Mouse (Mus musculus) WW6 (cell line): ENCODE results near the gene Gm11060.

Source experiments
- DNase-seq: peaks from one replicate; pipeline ENCODE4 v3.0.0-alpha.2; 2013; ENCODE audit warnings: low read depth, low spot score

Gm11060 gene

GRCm38 (mm10) chr2:105091718-105092117 lies at the start of gene Gm11060:
Gm11060 (plus strand) TSS chr2:105092018.
- DNase-seq, result no peak

GRCm38 (mm10) chr2:105043152-105043551 lies 48.7 kb upstream of the Gm11060 start:
- no peak for DNase-seq

- DNase-seq, result no peak
Observed at GRCm38 (mm10) chr2:105048301-105048700, 43.5 kb upstream of the Gm11060 start.

- no peak for DNase-seq
Observed at GRCm38 (mm10) chr2:105055529-105055928, 36.3 kb upstream of the Gm11060 start.

GRCm38 (mm10) chr2:105058577-105059116 lies 33.2 kb upstream of the Gm11060 start:
- no peak for DNase-seq

- no peak for DNase-seq
Observed at GRCm38 (mm10) chr2:105062741-105063372, 29.0 kb upstream of the Gm11060 start.

GRCm38 (mm10) chr2:105072496-105072895 lies 19.3 kb upstream of the Gm11060 start:
- DNase-seq, result no peak

- no peak for DNase-seq
Observed at GRCm38 (mm10) chr2:105074196-105074595, 17.6 kb upstream of the Gm11060 start.

- DNase-seq, result no peak
Observed at GRCm38 (mm10) chr2:105075809-105076208, 16.0 kb upstream of the Gm11060 start.

- DNase-seq, result no peak
Observed at GRCm38 (mm10) chr2:105077151-105077550, 14.7 kb upstream of the Gm11060 start.

GRCm38 (mm10) chr2:105082256-105082790 lies 9.5 kb upstream of the Gm11060 start:
- no peak for DNase-seq

- no peak for DNase-seq
Observed at GRCm38 (mm10) chr2:105084035-105084434, 7.8 kb upstream of the Gm11060 start.

GRCm38 (mm10) chr2:105086081-105086480 lies 5.7 kb upstream of the Gm11060 start:
- DNase-seq, result no peak

GRCm38 (mm10) chr2:105088005-105088404 lies 3.8 kb upstream of the Gm11060 start:
- DNase-seq, result no peak

- no peak for DNase-seq
Observed at GRCm38 (mm10) chr2:105089083-105089482, 2.7 kb upstream of the Gm11060 start.

- DNase-seq, result no peak
Observed at GRCm38 (mm10) chr2:105089581-105090508, 2.0 kb upstream of the Gm11060 start.

GRCm38 (mm10) chr2:105090991-105091390 lies 827 bp upstream of the Gm11060 start:
- no peak for DNase-seq

GRCm38 (mm10) chr2:105097294-105097953 lies 5.6 kb downstream of the Gm11060 start:
- DNase-seq, result no peak

GRCm38 (mm10) chr2:105099410-105099809 lies 7.6 kb downstream of the Gm11060 start:
- no peak for DNase-seq

GRCm38 (mm10) chr2:105100541-105100940 lies 8.7 kb downstream of the Gm11060 start:
- no peak for DNase-seq

GRCm38 (mm10) chr2:105108703-105109158 lies 16.9 kb downstream of the Gm11060 start:
- no peak for DNase-seq

GRCm38 (mm10) chr2:105114074-105114473 lies 22.3 kb downstream of the Gm11060 start:
- DNase-seq, result no peak
